Comparison of ENCODE assay signal across 8 mouse cellular contexts in the genomic region with DNA sequence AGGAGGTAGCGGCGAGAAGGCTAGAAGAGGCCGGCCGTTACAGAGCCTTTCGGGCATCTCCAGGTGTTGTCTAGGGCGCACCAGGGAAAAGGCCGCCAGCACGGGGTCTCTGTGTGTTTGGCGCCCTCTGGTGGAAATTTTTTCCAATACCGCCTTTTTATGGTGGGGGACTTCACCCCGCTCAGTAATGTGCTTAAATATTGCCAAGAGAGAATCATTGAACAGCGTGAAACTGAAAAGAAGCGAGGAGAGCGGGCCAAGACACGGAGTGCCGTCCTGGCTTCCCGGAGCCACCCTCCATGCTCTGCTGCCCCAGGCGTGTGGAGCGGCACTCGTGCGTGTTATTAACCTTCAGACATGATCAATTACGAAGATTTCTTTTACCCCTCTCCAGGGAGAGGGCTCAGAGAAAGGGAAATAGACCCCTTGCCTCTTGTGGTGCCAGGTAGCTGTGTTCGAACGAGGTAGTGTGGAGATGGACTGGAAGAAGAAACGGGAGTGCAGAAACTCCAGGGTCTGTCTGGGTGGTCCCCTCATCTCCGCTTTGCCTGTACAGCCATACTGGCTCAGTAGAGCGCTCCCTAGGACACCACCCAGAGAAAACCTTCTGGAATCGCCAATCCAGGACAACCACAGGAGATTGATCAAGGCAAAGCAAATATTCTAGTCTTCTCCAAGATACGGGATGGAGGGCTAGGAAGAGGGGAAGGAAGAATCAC. TPM values are rescaled to one million over a fixed set of nuclear protein-coding genes. Genes with fewer than 3 reads are reported as not detected.
DNase-seq lines count a peak whose midpoint lies in the region; ATAC-seq and TF ChIP-seq lines count a peak whose summit lies in the region.

No protein-coding gene starts in this region.

- peak overlapping the region; percentile 48 for H3K4me3 ChIP-seq in forebrain, embryonic 14.5 days (ENCODE audit: low read depth, low read length)
- no peak overlapping the region for H3K4me3 ChIP-seq in intestine, postnatal 0 days (ENCODE audit: low read depth, low read length)
- no peak overlapping the region for H3K4me3 ChIP-seq in liver, embryonic 14.5 days (ENCODE audit: insufficient read depth in 1 of 2, low read depth in 2 of 2, low read length in 2 of 2)
- peak overlapping the region; percentile 50 for H3K4me3 ChIP-seq in neural tube, embryonic 15.5 days (replicated peaks)

- peak overlapping the region; percentile 80 for H3K9ac ChIP-seq in forebrain, embryonic 14.5 days (ENCODE audit: low read length)
- no peak overlapping the region for H3K9ac ChIP-seq in intestine, postnatal 0 days (ENCODE audit: low read depth, low read length)
- no peak overlapping the region for H3K9ac ChIP-seq in liver, embryonic 14.5 days (replicated peaks)
- H3K9ac ChIP-seq in neural tube, embryonic 15.5 days (replicated peaks) = peak overlapping the region; percentile 61

- 1% methylated on average over 29 of the region's 29 CpGs for WGBS in forebrain, embryonic 14.5 days
- 1% methylated on average over 29 of the region's 29 CpGs for WGBS in intestine, postnatal 0 days
- WGBS in liver, embryonic 14.5 days (ENCODE audit: insufficient replicate concordance) = 3% methylated on average over 29 of the region's 29 CpGs
- WGBS in neural tube, embryonic 15.5 days = under 1% methylated on average over 29 of the region's 29 CpGs

- no peaks in the 10 kb centered on the region for H3K36me3 ChIP-seq in forebrain, embryonic 14.5 days (ENCODE audit: control insufficient read depth, insufficient read depth, low read length)
- H3K36me3 ChIP-seq in intestine, postnatal 0 days (ENCODE audit: control insufficient read depth, insufficient read depth) = no peaks in the 10 kb centered on the region
- no peaks in the 10 kb centered on the region for H3K36me3 ChIP-seq in liver, embryonic 14.5 days (replicated peaks; ENCODE audit: control insufficient read depth, insufficient read depth, low read depth)
- H3K36me3 ChIP-seq in neural tube, embryonic 15.5 days = no peaks in the 10 kb centered on the region

- H3K4me1 ChIP-seq in forebrain, embryonic 14.5 days (ENCODE audit: control insufficient read depth, insufficient read depth, low read length) = peaks cover 8% of the 10 kb centered on the region
- no peaks in the 10 kb centered on the region for H3K4me1 ChIP-seq in intestine, postnatal 0 days (replicated peaks; ENCODE audit: control insufficient read depth, insufficient read depth, low read length)
- no peaks in the 10 kb centered on the region for H3K4me1 ChIP-seq in liver, embryonic 14.5 days (replicated peaks; ENCODE audit: control insufficient read depth in 2 of 2, insufficient read depth in 2 of 2, low read length in 1 of 2)
- peaks cover 42% of the 10 kb centered on the region for H3K4me1 ChIP-seq in neural tube, embryonic 15.5 days

- no peaks in the 10 kb centered on the region for H3K9me3 ChIP-seq in forebrain, embryonic 14.5 days (replicated peaks; ENCODE audit: control insufficient read depth, low read length)
- no peaks in the 10 kb centered on the region for H3K9me3 ChIP-seq in intestine, postnatal 0 days (ENCODE audit: control insufficient read depth)
- no peaks in the 10 kb centered on the region for H3K9me3 ChIP-seq in liver, embryonic 14.5 days (ENCODE audit: control insufficient read depth, low read length)
- H3K9me3 ChIP-seq in neural tube, embryonic 15.5 days (replicated peaks) = no peaks in the 10 kb centered on the region

- peak overlapping the region; percentile 68 for H3K4me2 ChIP-seq in forebrain, embryonic 14.5 days (ENCODE audit: low read length)
- H3K4me2 ChIP-seq in intestine, postnatal 0 days (replicated peaks; ENCODE audit: low read depth) = no peak overlapping the region
- H3K4me2 ChIP-seq in liver, embryonic 14.5 days (ENCODE audit: low read depth) = no peak overlapping the region
- H3K4me2 ChIP-seq in neural tube, embryonic 15.5 days = peak overlapping the region; percentile 60

- TF ChIP-seq CTCF in intestine, postnatal 0 days (IDR thresholded peaks at IDR 0.05; ENCODE audit: low read depth) = peak; percentile 75
- peak; percentile 61 for TF ChIP-seq CTCF in liver, embryonic 14.5 days (IDR thresholded peaks at IDR 0.05; ENCODE audit: low read depth)

- no peak for TF ChIP-seq EP300 in liver, embryonic 14.5 days (IDR thresholded peaks at IDR 0.05; ENCODE audit: low read depth)

- peak overlapping the region; percentile 93 for H3K27ac ChIP-seq in forebrain, embryonic 14.5 days (ENCODE audit: low read depth, low read length)
- no peak overlapping the region for H3K27ac ChIP-seq in intestine, postnatal 0 days (ENCODE audit: low read depth, low read length)
- H3K27ac ChIP-seq in liver, embryonic 14.5 days = no peak overlapping the region
- peak overlapping the region; percentile 90 for H3K27ac ChIP-seq in neural tube, embryonic 15.5 days (replicated peaks)

- H3K27me3 ChIP-seq in forebrain, embryonic 14.5 days (replicated peaks; ENCODE audit: control insufficient read depth, insufficient read depth, low read length) = peaks cover 59% of the 10 kb centered on the region
- H3K27me3 ChIP-seq in intestine, postnatal 0 days (replicated peaks; ENCODE audit: control insufficient read depth, insufficient read depth, low read length) = peaks cover 83% of the 10 kb centered on the region
- H3K27me3 ChIP-seq in liver, embryonic 14.5 days (ENCODE audit: control insufficient read depth, insufficient read depth, low read length) = peaks cover 74% of the 10 kb centered on the region
- peaks cover 60% of the 10 kb centered on the region for H3K27me3 ChIP-seq in neural tube, embryonic 15.5 days (replicated peaks)

- ATAC-seq in forebrain, embryonic 14.5 days = peak; percentile 64
- ATAC-seq in intestine, postnatal 0 days = no peak
- no peak for ATAC-seq in liver, embryonic 14.5 days (ENCODE audit: insufficient read depth)
- ATAC-seq in neural tube, embryonic 15.5 days (ENCODE audit: low FRiP score) = peak; percentile 45

- DNase-seq in right cerebral cortex, adult 18-20 months = peak; percentile 69
- DNase-seq in right cerebral cortex, postnatal 36 days (ENCODE audit: low spot score in 2 of 2) = no peak
- peak; percentile 60 for DNase-seq in adrenal gland, postnatal 14 days
- peak; percentile 91 for DNase-seq in forebrain, embryonic 14.5 days (ENCODE audit: low spot score)
- no peak for DNase-seq in liver, embryonic 14.5 days (ENCODE audit: low read depth in 3 of 3, low spot score in 3 of 3)
- no peak for DNase-seq in T-cell, adult 2 months (ENCODE audit: low spot score)

RNA-seq across cellular contexts. Expression of gene Gad1, which starts 8.4 kb away (rescaled TPM):
- 0.89 and 1.3 TPM in 2 replicates for total RNA-seq in adrenal gland, postnatal 14 days (2021)
- 46.4 and 70.4 TPM in 2 replicates for polyA plus RNA-seq in forebrain, embryonic 14.5 days (2014; fragmentation: Nextera tagmentation; extraction: Ambion mirVana)
- 0.12 TPM in 1 of 2 replicates, not detected in the other for polyA plus RNA-seq in intestine, postnatal 0 days (2015; fragmentation: Nextera tagmentation; extraction: Ambion mirVana)
- polyA plus RNA-seq in liver, embryonic 14.5 days (2012; rRNA removed) = 0.02 and 0.10 TPM in 2 replicates
- polyA plus RNA-seq in liver, embryonic 14.5 days (2014; fragmentation: Nextera tagmentation; extraction: Ambion mirVana) = 0.03 and 0.14 TPM in 2 replicates
- 84.0 and 96.5 TPM in 2 replicates for polyA plus RNA-seq in neural tube, embryonic 15.5 days (2015; fragmentation: Nextera tagmentation; extraction: Ambion mirVana)

RNA-seq across cellular contexts. Expression of gene Erich2, which starts 52.6 kb away (rescaled TPM):
- 0.45 TPM in 1 of 2 replicates, not detected in the other for total RNA-seq in adrenal gland, postnatal 14 days (2021)
- polyA plus RNA-seq in forebrain, embryonic 14.5 days (2014; fragmentation: Nextera tagmentation; extraction: Ambion mirVana) = 1.8 and 2.8 TPM in 2 replicates
- 0.94 and 1.3 TPM in 2 replicates for polyA plus RNA-seq in intestine, postnatal 0 days (2015; fragmentation: Nextera tagmentation; extraction: Ambion mirVana)
- not detected in 2 replicates for polyA plus RNA-seq in liver, embryonic 14.5 days (2012; rRNA removed)
- not detected in 2 replicates for polyA plus RNA-seq in liver, embryonic 14.5 days (2014; fragmentation: Nextera tagmentation; extraction: Ambion mirVana)
- polyA plus RNA-seq in neural tube, embryonic 15.5 days (2015; fragmentation: Nextera tagmentation; extraction: Ambion mirVana) = 0.92 and 2.1 TPM in 2 replicates

Comparison
In these comparisons a context has a peak if more than half of its experiments do, and no peak if none do; other contexts are left out.
1. DNase-seq: peak in right cerebral cortex, adult 18-20 months (single experiment), adrenal gland, postnatal 14 days (single experiment) and forebrain, embryonic 14.5 days (single experiment); none in right cerebral cortex, postnatal 36 days (0 of 2), liver, embryonic 14.5 days (0 of 3) and T-cell, adult 2 months (single experiment).
2. ATAC-seq: peak in forebrain, embryonic 14.5 days (single experiment) and neural tube, embryonic 15.5 days (single experiment); none in intestine, postnatal 0 days (single experiment) and liver, embryonic 14.5 days (single experiment).
3. H3K27ac ChIP-seq: peak in forebrain, embryonic 14.5 days (single experiment) and neural tube, embryonic 15.5 days (single experiment); none in intestine, postnatal 0 days (single experiment) and liver, embryonic 14.5 days (single experiment).
4. H3K4me2 ChIP-seq: peak in forebrain, embryonic 14.5 days (single experiment) and neural tube, embryonic 15.5 days (single experiment); none in intestine, postnatal 0 days (single experiment) and liver, embryonic 14.5 days (single experiment).
5. H3K4me3 ChIP-seq: peak in forebrain, embryonic 14.5 days (single experiment) and neural tube, embryonic 15.5 days (single experiment); none in intestine, postnatal 0 days (single experiment) and liver, embryonic 14.5 days (0 of 2).
6. H3K9ac ChIP-seq: peak in forebrain, embryonic 14.5 days (single experiment) and neural tube, embryonic 15.5 days (single experiment); none in intestine, postnatal 0 days (single experiment) and liver, embryonic 14.5 days (single experiment).
7. RNA of gene Gad1, which starts 8.4 kb away (polyA plus RNA-seq): 84.0 to 96.5 TPM in neural tube, embryonic 15.5 days and 46.4 to 70.4 TPM in forebrain, embryonic 14.5 days; 0.12 TPM in intestine, postnatal 0 days and 0.02 to 0.14 TPM in liver, embryonic 14.5 days; every median in the first group is over 10 times any median in the second.